Mouse (Mus musculus): Measurements from ENCODE around the gene Vps37d. TPM values are rescaled to one million over a fixed set of nuclear protein-coding genes. Genes with fewer than 3 reads are reported as not detected.
"Not testable (repeated sequence)": the region's sequence is repeated elsewhere in the genome, so short reads cannot be mapped to it uniquely, and the experiment has no call there.

Gene Vps37d
- polyA plus RNA-seq, 1 experiment from 2014 or later = 11.1 TPM

- no peaks in the 10 kb centered on the region for H3K9me3 ChIP-seq (ENCODE audit: control insufficient read depth, low read length)
- DNase-seq (ENCODE audit: low spot score) = no peak
- no peak overlapping the region for H3K4me3 ChIP-seq (ENCODE audit: low read depth, low read length)
- H3K36me3 ChIP-seq (ENCODE audit: control insufficient read depth, insufficient read depth, low read length) = peaks cover 5% of the 10 kb centered on the region; the same call in 1 of the 2 replicates
- H3K27me3 ChIP-seq (ENCODE audit: control insufficient read depth, insufficient read depth, low read length) = no peaks in the 10 kb centered on the region
- H3K4me1 ChIP-seq (ENCODE audit: control insufficient read depth, insufficient read depth, low read length) = peaks cover 11% of the 10 kb centered on the region
- ATAC-seq (ENCODE audit: insufficient read depth, low FRiP score, low TSS enrichment) = no peak
- H3K27ac ChIP-seq (ENCODE audit: low read depth, low read length) = no peak overlapping the region
- H3K4me2 ChIP-seq (ENCODE audit: low read depth) = no peak overlapping the region
- WGBS = 93% methylated on average over 2 of the region's 2 CpGs
- H3K9ac ChIP-seq (ENCODE audit: low read length) = no peak overlapping the region
These were observed 6.0 kb downstream of the Vps37d start for GRCm38 (mm10) chr5:135072061-135072460.

- no peaks in the 10 kb centered on the region for H3K9me3 ChIP-seq (ENCODE audit: control insufficient read depth, low read length)
- ATAC-seq (ENCODE audit: insufficient read depth, low FRiP score, low TSS enrichment) (no peak), DNase-seq (ENCODE audit: low spot score) (no peak)
- 88% methylated on average over 3 of the region's 3 CpGs for WGBS
- no peak overlapping the region for H3K4me3 ChIP-seq (ENCODE audit: low read depth, low read length)
- no peak overlapping the region for H3K27ac ChIP-seq (ENCODE audit: low read depth, low read length)
- H3K4me2 ChIP-seq (ENCODE audit: low read depth) = no peak overlapping the region
- H3K27me3 ChIP-seq (ENCODE audit: control insufficient read depth, insufficient read depth, low read length) = no peaks in the 10 kb centered on the region
- H3K9ac ChIP-seq (ENCODE audit: low read length) = no peak overlapping the region
- H3K4me1 ChIP-seq (ENCODE audit: control insufficient read depth, insufficient read depth, low read length) = peaks cover 8% of the 10 kb centered on the region
- peaks cover 7% of the 10 kb centered on the region; the same call in 1 of the 2 replicates for H3K36me3 ChIP-seq (ENCODE audit: control insufficient read depth, insufficient read depth, low read length)
These were observed 7.6 kb downstream of the Vps37d start for GRCm38 (mm10) chr5:135070448-135070847.

- Histone ChIP-seq H3K4me1 (ENCODE audit: control insufficient read depth, insufficient read depth, low read length) (peaks cover 5% of the 10 kb centered on the region), H3K4me2 (ENCODE audit: low read depth) (no peak overlapping the region; the same call in 1 of the 2 replicates), H3K36me3 (ENCODE audit: control insufficient read depth, insufficient read depth, low read length) (0 out of 2 replicates have a peak, but pooled peaks cover 2% of the 10 kb centered on the region), H3K9me3 (ENCODE audit: control insufficient read depth, low read length) (no peaks in the 10 kb centered on the region), H3K9ac (ENCODE audit: low read length) (no peak overlapping the region), H3K27me3 (ENCODE audit: control insufficient read depth, insufficient read depth, low read length) (no peaks in the 10 kb centered on the region), H3K4me3 (ENCODE audit: low read depth, low read length) (no peak overlapping the region), H3K27ac (ENCODE audit: low read depth, low read length) (no peak overlapping the region)
- ATAC-seq (ENCODE audit: insufficient read depth, low FRiP score, low TSS enrichment) = no peak
- DNase-seq (ENCODE audit: low spot score) = no peak
- WGBS = 95% methylated on average over 3 of the region's 3 CpGs
These were observed 12.1 kb downstream of the Vps37d start for GRCm38 (mm10) chr5:135066008-135066407.

- H3K36me3 ChIP-seq (ENCODE audit: control insufficient read depth, insufficient read depth, low read length); H3K4me1 ChIP-seq (ENCODE audit: control insufficient read depth, insufficient read depth, low read length); DNase-seq (ENCODE audit: low spot score); H3K9me3 ChIP-seq (ENCODE audit: control insufficient read depth, low read length); H3K27me3 ChIP-seq (ENCODE audit: control insufficient read depth, insufficient read depth, low read length); ATAC-seq (ENCODE audit: insufficient read depth, low FRiP score, low TSS enrichment): not testable (repeated sequence)
- 79% methylated on average over 9 of the region's 9 CpGs for WGBS
- peak within 1 kb of the TSS; percentile 92 for H3K4me3 ChIP-seq (ENCODE audit: low read depth, low read length)
- 0 out of 2 replicates have a peak within 1 kb of the TSS, but pooled peaks have one; percentile 14 for H3K27ac ChIP-seq (ENCODE audit: low read depth, low read length)
- peak within 1 kb of the TSS; percentile 81 for H3K9ac ChIP-seq (ENCODE audit: low read length)
- peak within 1 kb of the TSS; percentile 95 for H3K4me2 ChIP-seq (ENCODE audit: low read depth)
These were observed 13.1 kb downstream of the Vps37d start, which contains the start of gene Bud23 for GRCm38 (mm10) chr5:135064909-135065446. TSS of gene Bud23 (minus strand) at chr5:135064959.

GRCm38 (mm10) chr5:135064382-135064766 is 13.7 kb downstream of the Vps37d start:
- Histone ChIP-seq H3K27me3 (ENCODE audit: control insufficient read depth, insufficient read depth, low read length) (no peaks in the 10 kb centered on the region), H3K9me3 (ENCODE audit: control insufficient read depth, low read length) (no peaks in the 10 kb centered on the region), H3K9ac (ENCODE audit: low read length) (peak overlapping the region; percentile 81), H3K4me3 (ENCODE audit: low read depth, low read length) (peak overlapping the region; percentile 92), H3K4me1 (ENCODE audit: control insufficient read depth, insufficient read depth, low read length) (peaks cover 5% of the 10 kb centered on the region), H3K27ac (ENCODE audit: low read depth, low read length) (0 out of 2 replicates have a peak overlapping the region, but pooled peaks have one; percentile 14), H3K36me3 (ENCODE audit: control insufficient read depth, insufficient read depth, low read length) (peaks cover 8% of the 10 kb centered on the region), H3K4me2 (ENCODE audit: low read depth) (peak overlapping the region; percentile 95)
- WGBS = under 1% methylated on average over 40 of the region's 40 CpGs
- ATAC-seq (ENCODE audit: insufficient read depth, low FRiP score, low TSS enrichment) (peak; percentile 33), DNase-seq (ENCODE audit: low spot score) (no peak)

GRCm38 (mm10) chr5:135063629-135064381 is 14.3 kb downstream of the Vps37d start, which contains the start of gene Dnajc30:
TSS of gene Dnajc30 (plus strand) at chr5:135064202.
- H3K4me1 ChIP-seq (ENCODE audit: control insufficient read depth, insufficient read depth, low read length) = peaks cover 5% of the 10 kb centered on the region
- peak; percentile 96 for ATAC-seq (ENCODE audit: insufficient read depth, low FRiP score, low TSS enrichment)
- H3K27ac ChIP-seq (ENCODE audit: low read depth, low read length) = 0 out of 2 replicates have a peak within 1 kb of the TSS, but pooled peaks have one; percentile 14
- 0% methylated on average over 52 of the region's 52 CpGs for WGBS
- peak within 1 kb of the TSS; percentile 92 for H3K4me3 ChIP-seq (ENCODE audit: low read depth, low read length)
- H3K9ac ChIP-seq (ENCODE audit: low read length) = peak within 1 kb of the TSS; percentile 81
- peak within 1 kb of the TSS; percentile 95 for H3K4me2 ChIP-seq (ENCODE audit: low read depth)
- H3K27me3 ChIP-seq (ENCODE audit: control insufficient read depth, insufficient read depth, low read length) = no peaks in the 10 kb centered on the region
- peaks cover 9% of the 10 kb centered on the region for H3K36me3 ChIP-seq (ENCODE audit: control insufficient read depth, insufficient read depth, low read length)
- peak; percentile 97 for DNase-seq (ENCODE audit: low spot score)
- H3K9me3 ChIP-seq (ENCODE audit: control insufficient read depth, low read length) = no peaks in the 10 kb centered on the region

- Histone ChIP-seq H3K9me3 (ENCODE audit: control insufficient read depth, low read length) (no peaks in the 10 kb centered on the region), H3K4me3 (ENCODE audit: low read depth, low read length) (no peak overlapping the region), H3K27ac (ENCODE audit: low read depth, low read length) (no peak overlapping the region), H3K36me3 (ENCODE audit: control insufficient read depth, insufficient read depth, low read length) (peaks cover 20% of the 10 kb centered on the region), H3K4me2 (ENCODE audit: low read depth) (no peak overlapping the region), H3K9ac (ENCODE audit: low read length) (no peak overlapping the region), H3K4me1 (ENCODE audit: control insufficient read depth, insufficient read depth, low read length) (no peaks in the 10 kb centered on the region), H3K27me3 (ENCODE audit: control insufficient read depth, insufficient read depth, low read length) (no peaks in the 10 kb centered on the region)
- 92% methylated on average over 12 of the region's 12 CpGs for WGBS
- no peak for ATAC-seq (ENCODE audit: insufficient read depth, low FRiP score, low TSS enrichment)
- DNase-seq (ENCODE audit: low spot score) = no peak
These were observed 24.7 kb downstream of the Vps37d start for GRCm38 (mm10) chr5:135053356-135053755.

GRCm38 (mm10) chr5:135049268-135049667 is 28.8 kb downstream of the Vps37d start:
- not testable (repeated sequence) for H3K27ac ChIP-seq (ENCODE audit: low read depth, low read length); H3K27me3 ChIP-seq (ENCODE audit: control insufficient read depth, insufficient read depth, low read length); H3K4me1 ChIP-seq (ENCODE audit: control insufficient read depth, insufficient read depth, low read length); ATAC-seq (ENCODE audit: insufficient read depth, low FRiP score, low TSS enrichment); H3K4me2 ChIP-seq (ENCODE audit: low read depth); H3K9me3 ChIP-seq (ENCODE audit: control insufficient read depth, low read length); H3K9ac ChIP-seq (ENCODE audit: low read length); H3K4me3 ChIP-seq (ENCODE audit: low read depth, low read length); DNase-seq (ENCODE audit: low spot score); H3K36me3 ChIP-seq (ENCODE audit: control insufficient read depth, insufficient read depth, low read length)
- WGBS = 92% methylated on average over 6 of the region's 6 CpGs
